Mouse (Mus musculus): ENCODE results near the gene Mypn. TPM values are rescaled to one million over a fixed set of nuclear protein-coding genes. Genes with fewer than 3 reads are reported as not detected.

The Mypn gene
- polyA plus RNA-seq, 1 experiment, result 1.9 TPM

DNA sequence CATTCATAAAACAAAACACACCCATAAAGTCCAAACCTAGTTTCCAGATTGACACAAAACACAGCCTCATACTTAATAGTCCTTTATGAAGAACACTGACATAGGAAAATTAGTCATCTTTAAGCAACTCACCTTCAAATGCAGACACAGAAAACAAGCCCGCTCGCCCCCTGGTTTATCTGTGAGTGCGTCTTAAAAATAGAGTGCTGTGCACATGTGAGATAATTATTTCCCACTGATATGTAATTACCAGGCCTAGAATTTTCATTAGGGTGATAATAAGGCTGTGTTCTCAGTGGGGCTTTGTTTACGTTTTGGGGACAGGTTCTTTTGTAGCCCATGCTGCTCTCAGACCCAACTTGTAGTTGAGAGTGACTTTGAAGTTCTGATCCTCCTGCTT lies 4.7 kb downstream of the Mypn start:
- Histone ChIP-seq H3K4me1 (ENCODE audit: control insufficient read depth, insufficient read depth, low read length) (no peaks in the 10 kb centered on the region), H3K27me3 (ENCODE audit: control insufficient read depth, insufficient read depth, low read length) (no peaks in the 10 kb centered on the region), H3K27ac (ENCODE audit: insufficient read depth, low read length) (no peak overlapping the region), H3K4me3 (replicated peaks; ENCODE audit: insufficient read depth, low read depth, low read length) (no peak overlapping the region)
- 92% methylated on average over 4 of the region's 4 CpGs for WGBS
- TF ChIP-seq CTCF (IDR thresholded peaks at IDR 0.05; ENCODE audit: borderline replicate concordance, insufficient read depth, low read depth, low read length), result no peak
- TF ChIP-seq POLR2A (IDR thresholded peaks at IDR 0.05; ENCODE audit: borderline replicate concordance, insufficient read depth, low read length), result no peak
- no peak for DNase-seq

DNA sequence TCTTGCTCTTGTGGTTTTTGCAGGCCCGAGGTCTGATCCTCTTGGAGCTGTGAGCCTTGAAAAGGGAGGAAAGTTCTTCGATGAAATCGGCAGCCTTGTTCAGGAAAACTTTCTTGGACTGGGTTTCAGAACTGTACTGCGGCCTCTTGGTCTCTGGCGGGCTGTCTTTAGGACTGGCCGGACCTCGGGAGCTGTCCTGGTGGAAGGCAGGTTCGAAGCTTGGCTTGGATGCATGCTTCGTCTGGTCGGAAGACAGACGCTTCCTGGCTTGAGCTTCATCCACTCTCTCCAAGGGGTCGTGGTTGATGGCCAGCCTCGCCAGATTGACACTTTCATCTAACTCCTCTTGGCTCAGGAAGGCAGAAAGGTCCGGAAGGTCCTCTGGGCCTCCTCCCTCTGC lies 11.0 kb downstream of the Mypn start:
- no peak for TF ChIP-seq CTCF (IDR thresholded peaks at IDR 0.05; ENCODE audit: borderline replicate concordance, insufficient read depth, low read depth, low read length)
- no peak for TF ChIP-seq POLR2A (IDR thresholded peaks at IDR 0.05; ENCODE audit: borderline replicate concordance, insufficient read depth, low read length)
- Histone ChIP-seq H3K4me3 (replicated peaks; ENCODE audit: insufficient read depth, low read depth, low read length) (no peak overlapping the region), H3K4me1 (ENCODE audit: control insufficient read depth, insufficient read depth, low read length) (no peaks in the 10 kb centered on the region), H3K27ac (ENCODE audit: insufficient read depth, low read length) (no peak overlapping the region), H3K27me3 (ENCODE audit: control insufficient read depth, insufficient read depth, low read length) (no peaks in the 10 kb centered on the region)
- 45% methylated on average over 14 of the region's 14 CpGs for WGBS
- DNase-seq, result no peak

DNA sequence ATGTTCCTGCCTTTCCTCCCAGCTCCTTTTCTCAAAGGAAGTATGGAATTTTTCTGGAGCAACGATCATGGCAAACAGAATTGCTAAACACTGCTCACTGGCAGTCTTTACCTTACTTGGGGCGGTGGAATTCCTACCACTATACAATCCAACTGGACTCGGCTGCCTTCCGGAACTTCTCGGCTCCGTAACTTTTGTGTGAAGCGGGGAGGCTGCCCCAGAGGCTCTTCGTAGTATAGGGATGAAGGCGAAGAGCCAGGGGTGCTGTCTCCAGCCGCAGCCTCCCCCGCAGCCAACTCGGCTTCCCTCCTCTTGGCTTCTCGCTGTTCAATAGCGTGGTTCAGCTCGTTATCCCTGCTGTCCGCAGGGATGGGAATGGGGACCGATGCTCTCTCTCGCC lies 11.5 kb downstream of the Mypn start:
- DNase-seq, result no peak
- WGBS, result 76% methylated on average over 18 of the region's 18 CpGs
- Histone ChIP-seq H3K4me1 (ENCODE audit: control insufficient read depth, insufficient read depth, low read length) (no peaks in the 10 kb centered on the region), H3K27me3 (ENCODE audit: control insufficient read depth, insufficient read depth, low read length) (no peaks in the 10 kb centered on the region), H3K27ac (ENCODE audit: insufficient read depth, low read length) (no peak overlapping the region), H3K4me3 (replicated peaks; ENCODE audit: insufficient read depth, low read depth, low read length) (no peak overlapping the region)
- TF ChIP-seq POLR2A (IDR thresholded peaks at IDR 0.05; ENCODE audit: borderline replicate concordance, insufficient read depth, low read length), result no peak
- TF ChIP-seq CTCF (IDR thresholded peaks at IDR 0.05; ENCODE audit: borderline replicate concordance, insufficient read depth, low read depth, low read length), result no peak

- Histone ChIP-seq H3K27me3 (ENCODE audit: control insufficient read depth, insufficient read depth, low read length) (no peaks in the 10 kb centered on the region), H3K4me1 (ENCODE audit: control insufficient read depth, insufficient read depth, low read length) (no peaks in the 10 kb centered on the region), H3K27ac (ENCODE audit: insufficient read depth, low read length) (no peak overlapping the region), H3K4me3 (replicated peaks; ENCODE audit: insufficient read depth, low read depth, low read length) (no peak overlapping the region)
- WGBS, result 77% methylated on average over 4 of the region's 4 CpGs
- TF ChIP-seq POLR2A (IDR thresholded peaks at IDR 0.05; ENCODE audit: borderline replicate concordance, insufficient read depth, low read length), result no peak
- TF ChIP-seq CTCF (IDR thresholded peaks at IDR 0.05; ENCODE audit: borderline replicate concordance, insufficient read depth, low read depth, low read length), result no peak
- DNase-seq, result no peak
Observed at GRCm38 (mm10) chr10:63184451-63184850, 19.3 kb downstream of the Mypn start.

DNA sequence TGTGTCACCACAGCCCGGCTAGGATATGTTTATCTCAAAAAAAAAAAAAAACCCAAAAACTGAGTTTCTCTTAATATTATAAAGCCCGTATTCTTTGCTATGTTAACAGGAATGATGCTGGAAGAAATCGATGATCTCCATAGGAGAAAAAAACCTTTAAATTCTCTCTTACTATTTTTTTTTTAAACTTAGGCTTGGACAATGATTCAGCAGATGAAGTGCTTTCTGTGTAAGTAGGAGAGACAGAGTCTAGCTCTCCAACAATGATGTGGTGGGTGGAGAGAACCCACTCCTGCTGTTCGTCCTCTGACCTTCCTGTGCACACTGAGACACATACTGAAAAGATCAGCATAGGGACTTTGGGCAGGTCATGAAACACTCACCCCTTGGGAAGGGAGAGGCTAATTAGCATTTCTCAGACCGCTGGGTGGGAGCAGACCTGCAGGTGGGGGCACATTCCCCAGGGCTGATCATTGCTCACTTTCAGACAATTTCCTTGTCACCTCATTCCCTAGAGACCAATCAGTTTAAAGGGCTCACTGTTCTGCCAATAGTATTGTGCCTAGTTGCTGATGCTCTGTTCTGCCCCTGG lies 21.5 kb downstream of the Mypn start:
- 78% methylated on average over 5 of the region's 5 CpGs for WGBS
- DNase-seq, result no peak
- no peak overlapping the region for H3K27ac ChIP-seq (ENCODE audit: insufficient read depth, low read length)
- H3K4me1 ChIP-seq (ENCODE audit: control insufficient read depth, insufficient read depth, low read length), result no peaks in the 10 kb centered on the region
- TF ChIP-seq CTCF (IDR thresholded peaks at IDR 0.05; ENCODE audit: borderline replicate concordance, insufficient read depth, low read depth, low read length), result no peak
- no peak for TF ChIP-seq POLR2A (IDR thresholded peaks at IDR 0.05; ENCODE audit: borderline replicate concordance, insufficient read depth, low read length)
- no peaks in the 10 kb centered on the region for H3K27me3 ChIP-seq (ENCODE audit: control insufficient read depth, insufficient read depth, low read length)
- no peak overlapping the region for H3K4me3 ChIP-seq (replicated peaks; ENCODE audit: insufficient read depth, low read depth, low read length)

DNA sequence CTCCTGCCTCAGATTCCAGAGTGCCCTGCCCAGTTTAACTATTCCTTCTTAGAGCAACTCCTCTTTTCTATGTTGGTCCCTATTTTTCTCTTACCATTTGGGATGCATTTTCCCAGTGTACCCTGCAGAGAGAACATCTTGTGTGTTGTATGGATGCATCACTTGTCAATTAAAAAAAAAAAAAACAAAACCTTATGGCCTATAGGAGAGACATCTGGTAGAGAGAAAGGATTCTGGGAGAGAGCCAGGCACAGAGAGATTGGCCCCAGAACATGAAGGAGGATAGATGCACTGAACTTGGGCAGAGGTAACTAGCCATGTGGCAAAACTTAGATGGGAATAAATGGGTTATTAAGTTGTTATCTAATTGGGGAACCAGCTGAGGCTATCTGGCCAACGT lies 22.6 kb downstream of the Mypn start:
- no peak for TF ChIP-seq CTCF (IDR thresholded peaks at IDR 0.05; ENCODE audit: borderline replicate concordance, insufficient read depth, low read depth, low read length)
- no peak for TF ChIP-seq POLR2A (IDR thresholded peaks at IDR 0.05; ENCODE audit: borderline replicate concordance, insufficient read depth, low read length)
- no peak for DNase-seq
- no peaks in the 10 kb centered on the region for H3K27me3 ChIP-seq (ENCODE audit: control insufficient read depth, insufficient read depth, low read length)
- no peak overlapping the region for H3K27ac ChIP-seq (ENCODE audit: insufficient read depth, low read length)
- WGBS, result 37% methylated on average over 1 of the region's 1 CpGs
- H3K4me3 ChIP-seq (replicated peaks; ENCODE audit: insufficient read depth, low read depth, low read length), result no peak overlapping the region
- no peaks in the 10 kb centered on the region for H3K4me1 ChIP-seq (ENCODE audit: control insufficient read depth, insufficient read depth, low read length)

DNA sequence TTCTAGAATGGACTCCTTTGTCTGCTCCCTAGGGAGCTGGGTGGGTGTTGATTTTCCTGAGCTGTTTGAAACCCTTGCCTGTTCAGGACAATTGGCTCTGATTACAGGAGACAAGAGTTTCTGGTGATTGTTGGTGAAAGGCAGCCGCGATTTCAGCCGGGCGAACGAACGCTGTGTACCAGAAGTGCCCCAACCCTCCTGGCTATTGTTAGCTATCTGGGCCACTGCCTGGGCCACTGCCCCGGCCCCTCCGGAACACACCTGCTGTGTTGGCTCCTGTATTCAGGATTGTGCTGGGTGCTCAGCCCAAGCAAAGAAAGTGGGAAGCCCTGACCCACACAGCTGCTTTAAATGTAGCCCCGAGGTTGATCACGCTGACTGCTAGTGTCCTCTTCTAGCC lies 24.2 kb downstream of the Mypn start:
- 58% methylated on average over 10 of the region's 10 CpGs for WGBS
- no peak for TF ChIP-seq CTCF (IDR thresholded peaks at IDR 0.05; ENCODE audit: borderline replicate concordance, insufficient read depth, low read depth, low read length)
- no peak for TF ChIP-seq POLR2A (IDR thresholded peaks at IDR 0.05; ENCODE audit: borderline replicate concordance, insufficient read depth, low read length)
- Histone ChIP-seq H3K27me3 (ENCODE audit: control insufficient read depth, insufficient read depth, low read length) (no peaks in the 10 kb centered on the region), H3K4me1 (ENCODE audit: control insufficient read depth, insufficient read depth, low read length) (no peaks in the 10 kb centered on the region), H3K4me3 (replicated peaks; ENCODE audit: insufficient read depth, low read depth, low read length) (no peak overlapping the region), H3K27ac (ENCODE audit: insufficient read depth, low read length) (no peak overlapping the region)
- no peak for DNase-seq

DNA sequence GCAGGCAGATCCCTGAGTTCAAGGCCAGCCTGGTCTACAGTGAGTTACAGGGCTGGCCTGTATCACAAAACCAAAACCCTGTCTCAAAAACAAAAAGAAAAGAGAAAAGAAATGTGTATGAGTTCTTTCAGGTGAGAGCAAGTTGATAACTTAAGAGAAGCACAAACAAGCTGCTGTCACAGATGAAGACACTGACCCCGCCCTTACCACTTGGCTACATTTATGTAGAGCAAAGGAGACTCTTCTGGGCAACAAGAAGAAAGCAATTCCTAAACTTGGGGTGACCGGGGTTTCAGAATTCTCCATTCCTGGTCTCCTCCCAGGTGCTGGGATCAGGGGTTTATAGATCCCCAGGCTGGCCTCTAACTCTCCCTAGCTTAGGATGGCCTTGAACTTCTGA lies 25.4 kb downstream of the Mypn start:
- TF ChIP-seq POLR2A (IDR thresholded peaks at IDR 0.05; ENCODE audit: borderline replicate concordance, insufficient read depth, low read length) (no peak), CTCF (IDR thresholded peaks at IDR 0.05; ENCODE audit: borderline replicate concordance, insufficient read depth, low read depth, low read length) (no peak)
- no peaks in the 10 kb centered on the region for H3K4me1 ChIP-seq (ENCODE audit: control insufficient read depth, insufficient read depth, low read length)
- no peak overlapping the region for H3K27ac ChIP-seq (ENCODE audit: insufficient read depth, low read length)
- WGBS, result 97% methylated on average over 2 of the region's 2 CpGs
- no peak overlapping the region for H3K4me3 ChIP-seq (replicated peaks; ENCODE audit: insufficient read depth, low read depth, low read length)
- H3K27me3 ChIP-seq (ENCODE audit: control insufficient read depth, insufficient read depth, low read length), result no peaks in the 10 kb centered on the region
- no peak for DNase-seq

Data from cerebellum, adult 2 months (tissue).